In the genomic region with DNA sequence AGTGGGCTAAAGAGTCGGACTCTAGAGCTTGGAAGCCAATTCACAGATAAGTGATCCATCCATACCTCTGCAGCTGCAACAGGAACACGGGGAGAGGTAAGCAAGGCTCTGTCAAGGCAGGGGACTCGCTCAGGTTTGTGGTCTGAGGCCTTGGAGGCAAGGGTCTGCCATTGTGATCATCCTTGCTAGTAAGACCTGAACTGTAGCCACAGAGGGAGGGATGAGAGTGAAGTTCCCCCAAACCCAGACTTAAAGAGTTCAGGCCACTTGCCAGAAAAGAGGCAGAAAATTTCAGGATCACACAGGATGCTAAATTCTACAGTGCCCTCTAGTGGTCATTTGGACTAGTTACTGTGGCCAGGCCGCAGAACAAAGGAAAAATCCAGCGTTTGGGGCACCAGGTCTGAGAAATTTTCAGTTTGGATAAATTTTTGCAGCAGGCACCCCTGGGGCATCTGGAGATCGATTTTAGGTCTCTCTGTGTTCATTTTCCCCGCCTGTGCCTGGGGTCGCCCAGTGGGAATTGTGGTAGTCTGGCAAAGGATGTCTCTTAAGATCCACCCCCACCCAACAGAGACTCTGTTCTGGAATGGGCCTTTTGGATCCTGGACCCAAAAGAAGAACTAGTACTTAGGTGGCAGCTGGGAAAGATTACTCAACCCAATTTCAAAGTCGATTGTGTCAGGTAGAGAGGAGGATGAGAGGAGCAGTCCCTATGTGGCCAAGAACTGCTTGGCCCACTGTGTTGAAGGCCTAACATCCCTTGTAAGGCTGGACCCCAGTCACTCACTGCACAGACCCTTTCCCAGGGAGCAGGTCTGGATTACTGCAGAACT, we compare ENCODE assay signal across 8 mouse cellular contexts. TPM values are rescaled to one million over a fixed set of nuclear protein-coding genes. Genes with fewer than 3 reads are reported as not detected.
A peak's percentile ranks its signal among the peaks of the same experiment; 100 is the strongest.
DNase-seq lines count a peak whose midpoint lies in the region; ATAC-seq lines count a peak whose summit lies in the region.

No protein-coding gene starts in this region.

- H3K4me1 ChIP-seq in forebrain, embryonic 14.5 days (ENCODE audit: control insufficient read depth, insufficient read depth, low read length), result no peaks in the 10 kb centered on the region
- H3K4me1 ChIP-seq in midbrain, embryonic 15.5 days, result no peaks in the 10 kb centered on the region

- DNase-seq in ovary, postnatal 14 days (ENCODE audit: low spot score), result peak; percentile 44
- no peak for DNase-seq in ovary, adult 18-20 months (ENCODE audit: low spot score)
- peak; percentile 29 for DNase-seq in c-Kit-positive CD71-positive TER-119-positive erythroid progenitor cells, embryonic 14.5 days (ENCODE audit: low spot score)
- peak; percentile 95 for DNase-seq in forebrain, embryonic 14.5 days (ENCODE audit: low spot score)
- peak; percentile 69 for DNase-seq in hindlimb bud, embryonic 11.5 days (ENCODE audit: extremely low spot score, low read depth, low spot score)
- DNase-seq in left cerebral cortex, postnatal 10 days (ENCODE audit: extremely low spot score in 1 of 2, low spot score in 2 of 2), result peak; percentile 28 to 29
- DNase-seq in testis, postnatal 10 days (ENCODE audit: low spot score), result peak; percentile 43

- intact Hi-C loops in left cerebral cortex, postnatal 10 days (cut with DNase I), result loop anchor here (5.0 to 10.0 kb wide), 3 partner anchors 176 to 454 kb away; partner anchors contain the start of genes Cd209g, Ctxn1 and Snapc2

- H3K27ac ChIP-seq in forebrain, embryonic 14.5 days (ENCODE audit: low read depth, low read length), result no peak overlapping the region
- H3K27ac ChIP-seq in midbrain, embryonic 15.5 days, result no peak overlapping the region

- no peak overlapping the region for H3K4me3 ChIP-seq in forebrain, embryonic 14.5 days (ENCODE audit: low read depth, low read length)
- H3K4me3 ChIP-seq in midbrain, embryonic 15.5 days, result no peak overlapping the region

- 34% methylated on average over 9 of the region's 9 CpGs for WGBS in forebrain, embryonic 14.5 days
- 44% methylated on average over 9 of the region's 9 CpGs for WGBS in midbrain, embryonic 15.5 days

- no peak overlapping the region for H3K4me2 ChIP-seq in forebrain, embryonic 14.5 days (ENCODE audit: low read length)
- H3K4me2 ChIP-seq in midbrain, embryonic 15.5 days, result no peak overlapping the region

- H3K9ac ChIP-seq in forebrain, embryonic 14.5 days (ENCODE audit: low read length), result peak overlapping the region; percentile 37; the same call in 1 of the 2 replicates
- H3K9ac ChIP-seq in midbrain, embryonic 15.5 days, result no peak overlapping the region

- ATAC-seq in forebrain, embryonic 14.5 days, result peak; percentile 79
- ATAC-seq in midbrain, embryonic 15.5 days (replicated peaks), result peak; percentile 88

- H3K36me3 ChIP-seq in forebrain, embryonic 14.5 days (ENCODE audit: control insufficient read depth, insufficient read depth, low read length), result no peaks in the 10 kb centered on the region
- H3K36me3 ChIP-seq in midbrain, embryonic 15.5 days (replicated peaks), result no peaks in the 10 kb centered on the region

- no peaks in the 10 kb centered on the region for H3K27me3 ChIP-seq in forebrain, embryonic 14.5 days (replicated peaks; ENCODE audit: control insufficient read depth, insufficient read depth, low read length)
- no peaks in the 10 kb centered on the region for H3K27me3 ChIP-seq in midbrain, embryonic 15.5 days (replicated peaks)

- no peaks in the 10 kb centered on the region for H3K9me3 ChIP-seq in forebrain, embryonic 14.5 days (replicated peaks; ENCODE audit: control insufficient read depth, low read length)
- no peaks in the 10 kb centered on the region for H3K9me3 ChIP-seq in midbrain, embryonic 15.5 days

RNA-seq across cellular contexts. Expression of gene Zfp958, which starts 24.6 kb away (rescaled TPM):
- polyA plus RNA-seq in forebrain, embryonic 14.5 days (2014; fragmentation: Nextera tagmentation; extraction: Ambion mirVana), result 18.8 and 22.7 TPM in 2 replicates
- total RNA-seq in left cerebral cortex, postnatal 10 days (2021), result 10 to 100 TPM; 13.9 to 14.7 TPM
- 17.7 and 18.5 TPM in 2 replicates for polyA plus RNA-seq in midbrain, embryonic 15.5 days (2015; fragmentation: Nextera tagmentation; extraction: Ambion mirVana)
